Mouse (Mus musculus) limb, embryonic 11.5 days (tissue): Measurements from ENCODE around the gene Gm10799. TPM values are rescaled to one million over a fixed set of nuclear protein-coding genes. Genes with fewer than 3 reads are reported as not detected.
A peak's percentile ranks its signal among the peaks of the same experiment; 100 is the strongest.
"Not testable (repeated sequence)": the region's sequence is repeated elsewhere in the genome, so short reads cannot be mapped to it uniquely, and the experiment has no call there.

ENCODE experiments used
- ATAC-seq: fragments of 200-750 bp; cut with Nextera tagmentation; 2 replicates; pipeline ENCODE4 v1.8.0; 2017; ENCODE audit warnings: low read depth; ENCODE audit not compliant: insufficient number of reproducible peaks, low FRiP score, low TSS enrichment
- DNase-seq: peaks from one replicate; pipeline ENCODE4 v3.0.0-alpha.2; 2015; ENCODE audit warnings: low spot score
- H3K27ac ChIP-seq: fragments of 300-500 bp; sonication (generic); replicated peaks from 2 replicates; pipeline ENCODE4 v1.5.1; 2014; ENCODE audit warnings: low read depth, mild to moderate bottlenecking, low read length
- H3K27me3 ChIP-seq: fragments of 300-500 bp; sonication (generic); 2 replicates; pipeline ENCODE4 v1.6.1; 2014; ENCODE audit warnings: mild to moderate bottlenecking, low read length, mixed read lengths; ENCODE audit not compliant: control insufficient read depth, insufficient read depth
- H3K36me3 ChIP-seq: fragments of 300-500 bp; sonication (generic); 2 replicates; pipeline ENCODE4 v1.6.1; 2014; ENCODE audit warnings: mild to moderate bottlenecking, low read length, moderate library complexity, mixed read lengths; ENCODE audit not compliant: control insufficient read depth, insufficient read depth
- H3K4me1 ChIP-seq: fragments of 300-500 bp; sonication (generic); 2 replicates; pipeline ENCODE4 v1.6.1; 2014; ENCODE audit warnings: low read length, mixed read lengths; ENCODE audit not compliant: control insufficient read depth, insufficient read depth
- H3K4me2 ChIP-seq: fragments of 300-500 bp; sonication (generic); 2 replicates; pipeline ENCODE4 v1.6.1; 2014; ENCODE audit warnings: low read depth, mild to moderate bottlenecking, moderate library complexity; ENCODE audit not compliant: severe bottlenecking
- H3K4me3 ChIP-seq: fragments of 300-500 bp; sonication (generic); 2 replicates; pipeline ENCODE4 v1.5.1; 2014; ENCODE audit warnings: low read depth, low read length
- H3K9ac ChIP-seq: fragments of 300-500 bp; sonication (generic); 2 replicates; pipeline ENCODE4 v1.6.1; 2014; ENCODE audit warnings: mild to moderate bottlenecking, low read length
- H3K9me3 ChIP-seq: fragments of 300-500 bp; sonication (generic); 2 replicates; pipeline ENCODE4 v1.6.1; 2016; ENCODE audit warnings: low read length; ENCODE audit not compliant: control insufficient read depth
- WGBS: fragments of 180-500 bp; shearing (Covaris S2); extraction: QIAGEN DNeasy Blood & Tissue Kit; methylation state at CpG from one replicate; pipeline ENCODE4 v1.1.7; 2014; 5-methylcytosine and 5-hydroxymethylcytosine counted together
- polyA plus RNA-seq: library from polyadenylated mRNA; unstranded; fragments of >200 nt; fragmentation: Nextera tagmentation; extraction: Ambion mirVana; gene quantifications from 2 replicates; pipeline ENCODE4 v1.2.1, GENCODE M21; 2014

Gene Gm10799
- polyA plus RNA-seq, 1 experiment from 2014 or later: not detected

DNA sequence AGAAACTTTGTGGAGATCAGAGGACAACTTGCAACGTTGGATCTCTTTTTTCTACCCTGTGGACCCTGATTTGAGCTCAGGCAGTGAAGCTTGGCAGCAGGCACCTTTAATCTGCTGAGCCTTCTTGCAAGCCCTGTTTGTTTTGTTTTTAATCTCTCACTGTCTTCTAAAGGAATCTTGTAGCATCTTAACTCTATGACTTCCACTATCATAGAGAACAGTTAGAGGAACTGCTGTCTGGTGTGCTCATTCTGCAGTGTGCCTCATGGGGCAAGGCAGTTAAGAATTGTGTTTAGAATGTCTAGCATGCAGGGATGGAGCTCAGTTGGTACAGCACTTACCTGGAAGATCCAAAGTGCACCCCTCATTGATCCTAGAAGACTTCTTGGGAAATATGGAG is 31.6 kb upstream of the Gm10799 start:
- no peak for DNase-seq
- H3K9me3 ChIP-seq: no peaks in the 10 kb centered on the region
- H3K4me2 ChIP-seq: no peak overlapping the region
- no peaks in the 10 kb centered on the region for H3K36me3 ChIP-seq
- H3K27me3 ChIP-seq: no peaks in the 10 kb centered on the region
- WGBS: 70% methylated on average over 1 of the region's 1 CpGs
- H3K4me3 ChIP-seq: no peak overlapping the region
- no peak for ATAC-seq
- H3K9ac ChIP-seq: no peak overlapping the region
- 0 out of 2 replicates have a peak, but pooled peaks cover 3% of the 10 kb centered on the region for H3K4me1 ChIP-seq
- no peak overlapping the region for H3K27ac ChIP-seq

DNA sequence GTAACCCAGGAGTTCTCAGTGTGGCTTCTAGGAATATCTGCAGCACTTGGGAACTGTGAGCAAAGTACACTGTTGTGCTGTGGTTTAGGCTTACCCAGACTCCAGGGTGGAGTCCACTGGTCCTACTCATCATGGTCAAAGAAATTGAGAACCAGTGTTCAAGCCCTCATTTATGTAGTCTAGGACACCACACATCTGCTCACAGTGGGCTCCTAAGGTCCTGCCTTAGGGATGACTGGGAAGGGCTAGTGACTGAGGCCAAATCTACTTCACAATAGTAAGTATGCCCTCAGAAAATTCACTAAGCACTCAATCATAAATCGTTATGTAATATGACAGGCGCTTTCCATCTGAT is 30.9 kb upstream of the Gm10799 start:
- H3K9ac ChIP-seq: no peak overlapping the region
- ATAC-seq (no peak), DNase-seq (no peak)
- H3K9me3 ChIP-seq: no peaks in the 10 kb centered on the region
- H3K4me1 ChIP-seq: 0 out of 2 replicates have a peak, but pooled peaks cover 3% of the 10 kb centered on the region
- no peaks in the 10 kb centered on the region for H3K36me3 ChIP-seq
- no peak overlapping the region for H3K27ac ChIP-seq
- H3K4me3 ChIP-seq: no peak overlapping the region
- H3K4me2 ChIP-seq: no peak overlapping the region
- no peaks in the 10 kb centered on the region for H3K27me3 ChIP-seq
- 96% methylated on average over 2 of the region's 2 CpGs for WGBS

DNA sequence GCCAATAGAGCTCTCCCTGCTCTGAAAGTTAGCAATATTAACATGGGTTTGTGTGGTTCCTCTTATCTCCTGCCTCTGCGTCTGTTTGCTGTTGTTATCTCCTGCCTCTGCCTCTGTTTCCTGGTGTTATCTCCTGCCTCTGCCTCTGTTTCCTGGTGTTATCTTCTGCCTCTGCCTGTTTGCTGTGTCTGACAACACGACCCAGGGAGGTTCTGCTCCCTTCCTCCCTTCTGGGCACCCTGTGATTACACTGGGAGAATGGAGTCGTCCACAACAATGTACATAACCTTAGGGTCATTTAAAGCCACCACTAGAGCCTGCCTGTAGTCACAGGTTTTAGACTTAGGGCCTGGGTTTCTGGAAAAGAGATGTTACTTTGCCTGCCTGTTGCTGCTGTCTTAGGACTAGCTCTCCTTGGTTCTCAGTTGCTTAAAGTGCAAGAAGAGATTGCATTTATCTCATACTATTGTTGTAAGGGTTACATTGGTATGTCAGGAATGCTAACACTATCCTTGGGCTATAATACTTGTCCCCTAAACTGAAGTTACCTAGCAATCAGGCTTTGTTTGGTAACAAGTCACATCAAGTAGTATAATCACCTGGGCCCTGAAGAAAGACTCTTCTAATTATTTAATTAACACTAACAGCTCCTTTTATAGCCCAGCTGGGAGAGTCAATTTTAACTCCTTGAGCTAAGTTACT is 30.3 kb upstream of the Gm10799 start:
- no peaks in the 10 kb centered on the region for H3K36me3 ChIP-seq
- 0 out of 2 replicates have a peak, but pooled peaks cover 3% of the 10 kb centered on the region for H3K4me1 ChIP-seq
- H3K4me2 ChIP-seq: no peak overlapping the region
- no peak overlapping the region for H3K27ac ChIP-seq
- DNase-seq (no peak), ATAC-seq (no peak)
- no peak overlapping the region for H3K4me3 ChIP-seq
- WGBS: 36% methylated on average over 3 of the region's 3 CpGs
- H3K27me3 ChIP-seq: no peaks in the 10 kb centered on the region
- no peaks in the 10 kb centered on the region for H3K9me3 ChIP-seq
- H3K9ac ChIP-seq: no peak overlapping the region

DNA sequence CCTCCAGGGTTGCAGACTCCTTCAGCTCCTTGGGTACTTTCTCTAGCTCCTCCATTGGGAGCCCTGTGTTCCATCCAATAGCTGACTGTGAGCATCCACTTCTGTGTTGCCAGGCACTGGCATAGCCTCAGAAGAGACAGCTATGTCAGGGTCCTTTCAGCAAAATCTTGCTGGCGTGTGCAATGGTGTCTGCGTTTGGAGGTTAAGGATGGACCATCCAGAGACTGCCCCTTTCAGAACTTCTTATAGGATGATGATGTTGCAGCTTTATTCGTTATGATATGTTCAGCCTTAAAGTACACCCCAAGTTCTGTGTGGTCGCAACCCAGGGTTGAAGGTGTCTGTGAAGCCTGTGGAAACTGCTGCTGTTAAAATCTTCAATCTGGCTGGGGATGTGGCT is 29.0 kb upstream of the Gm10799 start:
- H3K9ac ChIP-seq, H3K27ac ChIP-seq, DNase-seq, H3K9me3 ChIP-seq, H3K4me2 ChIP-seq, H3K36me3 ChIP-seq, H3K27me3 ChIP-seq, H3K4me3 ChIP-seq, ATAC-seq, H3K4me1 ChIP-seq: not testable (repeated sequence)
- WGBS: 95% methylated on average over 4 of the region's 4 CpGs

DNA sequence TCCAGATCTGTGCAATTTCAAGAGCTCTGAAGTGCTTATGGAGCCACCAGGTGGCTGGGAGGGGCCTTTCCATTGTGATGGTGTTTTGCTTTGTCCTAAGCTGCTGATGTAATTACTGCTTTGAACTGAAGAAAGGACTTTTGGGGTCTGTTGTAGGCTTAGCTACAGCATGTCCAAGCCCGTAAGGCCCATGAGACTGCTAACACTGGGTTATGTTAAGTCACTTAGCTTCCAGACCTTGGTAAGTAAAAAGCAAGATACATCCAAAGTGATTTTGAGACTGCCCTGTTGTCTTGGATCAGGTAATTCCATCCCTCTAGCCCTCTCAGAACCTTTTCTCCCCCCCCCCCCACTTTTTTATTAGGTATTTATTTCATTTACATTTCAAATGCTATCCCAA is 28.4 kb upstream of the Gm10799 start:
- not testable (repeated sequence) for H3K4me1 ChIP-seq, H3K27ac ChIP-seq, H3K27me3 ChIP-seq, H3K4me2 ChIP-seq, H3K9me3 ChIP-seq, DNase-seq, H3K4me3 ChIP-seq, ATAC-seq, H3K9ac ChIP-seq, H3K36me3 ChIP-seq
- WGBS: 75% methylated on average over 1 of the region's 1 CpGs

DNA sequence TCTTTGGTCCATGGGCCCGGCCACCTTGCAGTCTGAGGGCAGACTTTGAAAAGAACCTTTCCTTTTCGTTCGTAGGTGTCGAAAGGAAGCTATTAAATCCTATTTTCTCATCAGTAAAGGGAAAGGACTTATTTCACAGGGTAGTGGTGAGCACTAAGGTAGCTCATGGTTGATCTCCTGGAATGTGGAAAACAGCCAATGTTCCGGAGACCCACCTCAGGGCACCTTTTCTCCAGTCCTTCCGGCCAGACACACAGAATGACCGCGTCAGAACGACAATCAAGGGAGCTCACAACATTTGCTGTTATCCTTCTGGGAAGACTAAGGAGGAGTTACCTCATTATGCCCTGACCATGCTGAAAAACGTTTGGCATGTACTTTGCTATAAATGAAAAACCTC is 27.9 kb upstream of the Gm10799 start:
- 50% methylated on average over 10 of the region's 10 CpGs for WGBS
- H3K4me2 ChIP-seq: peak overlapping the region; percentile 56
- peak overlapping the region; percentile 42 for H3K4me3 ChIP-seq
- H3K9me3 ChIP-seq: no peaks in the 10 kb centered on the region
- peak overlapping the region; percentile 28 for H3K9ac ChIP-seq
- DNase-seq: no peak
- no peaks in the 10 kb centered on the region for H3K36me3 ChIP-seq
- no peak overlapping the region; the same call in 1 of the 2 replicates for H3K27ac ChIP-seq
- no peak for ATAC-seq
- H3K4me1 ChIP-seq: 0 out of 2 replicates have a peak, but pooled peaks cover 3% of the 10 kb centered on the region
- no peaks in the 10 kb centered on the region for H3K27me3 ChIP-seq

DNA sequence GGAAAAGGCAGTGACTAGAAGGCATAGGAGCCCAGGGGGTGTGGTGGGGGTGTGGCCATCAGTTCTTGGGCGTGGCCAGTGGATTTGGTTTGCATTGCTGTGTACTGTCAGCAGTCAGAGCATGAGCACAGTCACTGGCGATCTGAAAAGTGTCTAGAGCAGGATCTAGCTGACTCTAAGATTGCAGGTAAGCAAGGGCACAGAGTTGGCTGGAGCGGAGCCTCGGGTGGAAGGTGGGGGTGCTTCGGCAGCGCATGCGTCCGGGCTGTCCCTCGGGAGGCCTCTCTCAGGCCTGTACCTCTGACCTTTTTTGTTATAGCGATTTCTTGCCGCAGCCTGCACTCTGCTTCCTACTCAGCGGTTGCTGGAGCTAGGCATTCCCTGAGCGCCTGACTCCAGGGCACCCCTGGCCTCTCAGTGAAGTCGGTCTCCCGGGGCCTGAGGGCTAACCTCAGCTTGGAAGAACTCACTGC is 27.4 kb upstream of the Gm10799 start, which contains the start of gene Cd59a:
Gene Cd59a (plus strand): TSS at position 61 of the 473 bp plus-strand sequence.
- 0 out of 2 replicates have a peak, but pooled peaks cover 3% of the 10 kb centered on the region for H3K4me1 ChIP-seq
- 9% methylated on average over 15 of the region's 15 CpGs for WGBS
- peak within 1 kb of the TSS; percentile 42 for H3K4me3 ChIP-seq
- H3K9ac ChIP-seq: peak within 1 kb of the TSS; percentile 28
- H3K9me3 ChIP-seq: no peaks in the 10 kb centered on the region
- H3K36me3 ChIP-seq: no peaks in the 10 kb centered on the region
- ATAC-seq (peak; percentile 86), DNase-seq (peak; percentile 81)
- peak within 1 kb of the TSS; percentile 56 for H3K4me2 ChIP-seq
- no peak within 1 kb of the TSS; the same call in 1 of the 2 replicates for H3K27ac ChIP-seq
- H3K27me3 ChIP-seq: no peaks in the 10 kb centered on the region

DNA sequence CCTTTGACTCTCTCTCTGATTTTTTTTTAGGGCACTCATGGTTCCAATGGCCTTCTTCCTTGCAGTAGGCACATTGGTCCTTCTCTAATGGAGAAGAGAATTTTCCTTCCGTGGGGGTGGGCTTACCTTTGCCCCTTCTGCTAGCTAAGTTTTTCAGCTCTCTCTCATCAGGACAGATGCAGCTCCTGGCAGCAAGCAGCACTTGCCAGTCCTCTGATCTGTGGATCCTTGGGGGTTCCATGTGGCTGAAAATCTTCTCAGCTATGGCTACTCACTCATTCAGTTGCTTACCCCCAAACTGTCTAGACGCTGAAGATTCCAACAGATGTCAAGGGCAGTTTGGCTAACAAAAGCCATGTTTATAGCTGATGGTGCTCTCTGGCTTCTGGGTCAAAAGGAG is 25.0 kb upstream of the Gm10799 start:
- Histone ChIP-seq H3K9ac (no peak overlapping the region), H3K27me3 (no peaks in the 10 kb centered on the region), H3K9me3 (no peaks in the 10 kb centered on the region), H3K27ac (no peak overlapping the region), H3K36me3 (no peaks in the 10 kb centered on the region), H3K4me2 (no peak overlapping the region), H3K4me3 (no peak overlapping the region), H3K4me1 (0 out of 2 replicates have a peak, but pooled peaks cover 3% of the 10 kb centered on the region)
- no peak for DNase-seq
- ATAC-seq: no peak
- 89% methylated on average over 2 of the region's 2 CpGs for WGBS
